Mouse (Mus musculus): Measurements from ENCODE around the gene Olfr1248. TPM values are rescaled to one million over a fixed set of nuclear protein-coding genes. Genes with fewer than 3 reads are reported as not detected.
"Not testable (repeated sequence)": the region's sequence is repeated elsewhere in the genome, so short reads cannot be mapped to it uniquely, and the experiment has no call there.

Gene Olfr1248
- total RNA-seq (2015; ENCODE audit: low replicate concordance) (not detected in 2 replicates), total RNA-seq (2017; ENCODE audit: low replicate concordance) (not detected in 2 replicates)

GRCm38 (mm10) chr2:89618145-89618544 is at the start of gene Olfr1248:
TSS of gene Olfr1248 (minus strand) at chr2:89618245.
- ATAC-seq (replicated peaks; ENCODE audit: low FRiP score, poor library complexity, severe bottlenecking) = not testable (repeated sequence)

DNA sequence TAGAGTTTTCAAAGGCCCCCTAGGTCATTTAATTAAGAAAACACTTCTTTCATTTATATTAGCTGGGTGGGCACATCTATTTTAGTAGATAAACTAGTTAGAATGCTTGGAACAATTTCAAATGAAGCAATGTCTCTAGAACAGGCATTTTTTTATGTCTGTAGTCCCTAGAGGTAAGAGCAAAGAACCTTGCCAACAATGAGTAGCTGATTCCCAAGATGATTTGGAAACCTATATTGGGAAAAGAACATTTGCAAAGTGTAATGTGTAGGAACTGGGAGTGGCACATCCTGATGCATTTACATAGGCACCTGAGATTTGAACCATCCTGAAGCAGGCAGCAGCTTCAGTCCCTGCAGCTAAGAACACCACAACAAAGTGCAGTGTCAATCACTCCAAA is 43.3 kb upstream of the Olfr1248 start, which contains the start of gene Olfr1250:
Gene Olfr1250, minus strand, starts transcription at position 101 of the 400 bp plus-strand sequence.
- no peak for ATAC-seq (replicated peaks; ENCODE audit: low FRiP score, poor library complexity, severe bottlenecking)

- ATAC-seq (replicated peaks; ENCODE audit: low FRiP score, poor library complexity, severe bottlenecking) = no peak
Measured at GRCm38 (mm10) chr2:89634883-89635282, 16.8 kb upstream of the Olfr1248 start, which contains the start of gene Olfr1249. TSS of gene Olfr1249 (minus strand) at chr2:89634983.

GRCm38 (mm10) chr2:89614030-89614429 is 4.0 kb downstream of the Olfr1248 start, which contains the start of gene Olfr1247:
TSS of gene Olfr1247 (minus strand) at chr2:89614130.
- ATAC-seq (replicated peaks; ENCODE audit: low FRiP score, poor library complexity, severe bottlenecking) = no peak

DNA sequence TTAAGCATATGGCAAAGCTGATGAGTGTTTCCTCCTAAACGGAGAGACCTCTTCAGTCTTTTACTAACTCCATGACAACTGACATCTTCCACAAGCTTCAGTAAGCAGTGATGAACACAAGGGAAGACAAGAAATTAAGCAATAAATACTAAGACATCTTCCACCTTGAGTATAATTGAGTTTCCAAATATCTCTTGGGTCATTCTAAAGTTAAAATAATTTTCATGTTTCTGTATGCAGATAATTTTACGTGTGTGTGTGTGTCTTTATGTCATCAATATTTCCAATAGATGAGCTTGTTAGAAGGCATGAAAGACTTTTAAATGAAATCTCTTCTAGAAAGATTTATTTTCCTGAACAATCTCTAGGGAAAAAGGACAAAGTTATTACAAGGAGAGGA is 25.0 kb downstream of the Olfr1248 start, which contains the start of gene Olfr1246:
Gene Olfr1246, minus strand, starts transcription at position 101 of the 400 bp plus-strand sequence.
- ATAC-seq (replicated peaks; ENCODE audit: low FRiP score, poor library complexity, severe bottlenecking) = no peak

- no peak for ATAC-seq (replicated peaks; ENCODE audit: low FRiP score, poor library complexity, severe bottlenecking)
Measured at GRCm38 (mm10) chr2:89578347-89578746, 39.7 kb downstream of the Olfr1248 start, which contains the start of gene Olfr1245. TSS of gene Olfr1245 (minus strand) at chr2:89578447.

Other genes with a start within 250 kb of the Olfr1248 start
- not detected in 2 replicates for gene Olfr1238, start 208.6 kb downstream of the Olfr1248 start, total RNA-seq (2015; ENCODE audit: low replicate concordance)
- gene Olfr1238, start 208.6 kb downstream of the Olfr1248 start, total RNA-seq (2017; ENCODE audit: low replicate concordance) = not detected in 2 replicates
- not detected in 2 replicates for gene Olfr1239, start 197.8 kb downstream of the Olfr1248 start, total RNA-seq (2015; ENCODE audit: low replicate concordance)
- gene Olfr1239, start 197.8 kb downstream of the Olfr1248 start, total RNA-seq (2017; ENCODE audit: low replicate concordance) = not detected in 2 replicates
- not detected in 2 replicates for gene Olfr1240, start 175.2 kb downstream of the Olfr1248 start, total RNA-seq (2015; ENCODE audit: low replicate concordance)
- gene Olfr1240, start 175.2 kb downstream of the Olfr1248 start, total RNA-seq (2017; ENCODE audit: low replicate concordance) = not detected in 2 replicates
- not detected in 2 replicates for gene Olfr1241, start 131.1 kb downstream of the Olfr1248 start, total RNA-seq (2015; ENCODE audit: low replicate concordance)
- not detected in 2 replicates for gene Olfr1241, start 131.1 kb downstream of the Olfr1248 start, total RNA-seq (2017; ENCODE audit: low replicate concordance)
- not detected in 2 replicates for gene Olfr1242, start 119.9 kb downstream of the Olfr1248 start, total RNA-seq (2015; ENCODE audit: low replicate concordance)
- not detected in 2 replicates for gene Olfr1242, start 119.9 kb downstream of the Olfr1248 start, total RNA-seq (2017; ENCODE audit: low replicate concordance)
- gene Olfr1243, start 86.8 kb downstream of the Olfr1248 start, total RNA-seq (2015; ENCODE audit: low replicate concordance) = not detected in 2 replicates
- gene Olfr1243, start 86.8 kb downstream of the Olfr1248 start, total RNA-seq (2017; ENCODE audit: low replicate concordance) = not detected in 2 replicates
- not detected in 2 replicates for gene Olfr1245, start 39.8 kb downstream of the Olfr1248 start, total RNA-seq (2015; ENCODE audit: low replicate concordance)
- gene Olfr1245, start 39.8 kb downstream of the Olfr1248 start, total RNA-seq (2017; ENCODE audit: low replicate concordance) = not detected in 2 replicates
- not detected in 2 replicates for gene Olfr1246, start 25.1 kb downstream of the Olfr1248 start, total RNA-seq (2015; ENCODE audit: low replicate concordance)
- gene Olfr1246, start 25.1 kb downstream of the Olfr1248 start, total RNA-seq (2017; ENCODE audit: low replicate concordance) = not detected in 2 replicates
- not detected in 2 replicates for gene Olfr1247, start 4.1 kb downstream of the Olfr1248 start, total RNA-seq (2015; ENCODE audit: low replicate concordance)
- gene Olfr1247, start 4.1 kb downstream of the Olfr1248 start, total RNA-seq (2017; ENCODE audit: low replicate concordance) = not detected in 2 replicates
- not detected in 2 replicates for gene Olfr1249, start 16.7 kb upstream of the Olfr1248 start, total RNA-seq (2015; ENCODE audit: low replicate concordance)
- not detected in 2 replicates for gene Olfr1249, start 16.7 kb upstream of the Olfr1248 start, total RNA-seq (2017; ENCODE audit: low replicate concordance)
- not detected in 2 replicates for gene Olfr1250, start 43.2 kb upstream of the Olfr1248 start, total RNA-seq (2015; ENCODE audit: low replicate concordance)
- gene Olfr1250, start 43.2 kb upstream of the Olfr1248 start, total RNA-seq (2017; ENCODE audit: low replicate concordance) = not detected in 2 replicates
- gene Olfr1251, start 53.7 kb upstream of the Olfr1248 start, total RNA-seq (2015; ENCODE audit: low replicate concordance) = not detected in 2 replicates
- not detected in 2 replicates for gene Olfr1251, start 53.7 kb upstream of the Olfr1248 start, total RNA-seq (2017; ENCODE audit: low replicate concordance)
- not detected in 2 replicates for gene Olfr1252, start 106.8 kb upstream of the Olfr1248 start, total RNA-seq (2015; ENCODE audit: low replicate concordance)
- gene Olfr1252, start 106.8 kb upstream of the Olfr1248 start, total RNA-seq (2017; ENCODE audit: low replicate concordance) = not detected in 2 replicates
- gene Olfr1253, start 138.8 kb upstream of the Olfr1248 start, total RNA-seq (2015; ENCODE audit: low replicate concordance) = not detected in 2 replicates
- not detected in 2 replicates for gene Olfr1253, start 138.8 kb upstream of the Olfr1248 start, total RNA-seq (2017; ENCODE audit: low replicate concordance)
- gene Olfr1254, start 175.4 kb upstream of the Olfr1248 start, total RNA-seq (2015; ENCODE audit: low replicate concordance) = not detected in 2 replicates
- gene Olfr1254, start 175.4 kb upstream of the Olfr1248 start, total RNA-seq (2017; ENCODE audit: low replicate concordance) = not detected in 2 replicates
- not detected in 2 replicates for gene Olfr1255, start 193.8 kb upstream of the Olfr1248 start, total RNA-seq (2015; ENCODE audit: low replicate concordance)
- not detected in 2 replicates for gene Olfr1255, start 193.8 kb upstream of the Olfr1248 start, total RNA-seq (2017; ENCODE audit: low replicate concordance)
- not detected in 2 replicates for gene Olfr1256, start 223.3 kb upstream of the Olfr1248 start, total RNA-seq (2015; ENCODE audit: low replicate concordance)
- not detected in 2 replicates for gene Olfr1256, start 223.3 kb upstream of the Olfr1248 start, total RNA-seq (2017; ENCODE audit: low replicate concordance)
- not detected in 2 replicates for gene Olfr48, start 230.0 kb upstream of the Olfr1248 start, total RNA-seq (2015; ENCODE audit: low replicate concordance)
- not detected in 2 replicates for gene Olfr48, start 230.0 kb upstream of the Olfr1248 start, total RNA-seq (2017; ENCODE audit: low replicate concordance)